Mouse (Mus musculus) hindbrain, embryonic 11.5 days (tissue): ENCODE data around the gene Actr5. TPM values are rescaled to one million over a fixed set of nuclear protein-coding genes. Genes with fewer than 3 reads are reported as not detected.

Source experiments
- ATAC-seq: fragments of 200-750 bp; cut with Nextera tagmentation; 2 replicates; pipeline ENCODE4 v1.8.0; 2017; ENCODE audit warnings: mild to moderate bottlenecking, moderate TSS enrichment, moderate library complexity; ENCODE audit not compliant: low FRiP score
- DNase-seq: peaks from one replicate; pipeline ENCODE4 v3.0.0-alpha.2; 2015; ENCODE audit warnings: low spot score
- H3K27ac ChIP-seq: fragments of 300-500 bp; sonication (generic); 2 replicates; pipeline ENCODE4 v1.5.1; 2014; ENCODE audit warnings: mild to moderate bottlenecking, low read depth, low read length
- H3K27me3 ChIP-seq: fragments of 300-500 bp; sonication (generic); 2 replicates; pipeline ENCODE4 v1.6.1; 2014; ENCODE audit warnings: mild to moderate bottlenecking, low read length, moderate library complexity, mixed read lengths; ENCODE audit not compliant: control insufficient read depth, insufficient read depth
- H3K36me3 ChIP-seq: fragments of 300-500 bp; sonication (generic); 2 replicates; pipeline ENCODE4 v1.6.1; 2014; ENCODE audit warnings: mild to moderate bottlenecking, low read length, moderate library complexity, mixed read lengths; ENCODE audit not compliant: control insufficient read depth, insufficient read depth
- H3K4me1 ChIP-seq: fragments of 300-500 bp; sonication (generic); replicated peaks from 2 replicates; pipeline ENCODE4 v1.6.1; 2014; ENCODE audit warnings: low read length, mixed read lengths; ENCODE audit not compliant: control insufficient read depth, insufficient read depth
- H3K4me2 ChIP-seq: fragments of 300-500 bp; sonication (generic); replicated peaks from 2 replicates; pipeline ENCODE4 v1.6.1; 2014; ENCODE audit warnings: mild to moderate bottlenecking, low read depth, low read length
- H3K4me3 ChIP-seq: fragments of 300-500 bp; sonication (generic); 2 replicates; pipeline ENCODE4 v1.5.1; 2014; ENCODE audit warnings: low read depth, low read length
- H3K9ac ChIP-seq: fragments of 300-500 bp; sonication (generic); 2 replicates; pipeline ENCODE4 v1.6.1; 2014; ENCODE audit warnings: low read depth, low read length
- H3K9me3 ChIP-seq: fragments of 300-500 bp; sonication (generic); 2 replicates; pipeline ENCODE4 v1.6.1; 2016; ENCODE audit warnings: low read length; ENCODE audit not compliant: control insufficient read depth
- WGBS: fragments of 180-500 bp; shearing (Covaris S2); extraction: QIAGEN DNeasy Blood & Tissue Kit; methylation state at CpG from one replicate; pipeline ENCODE4 v1.1.7; 2014; 5-methylcytosine and 5-hydroxymethylcytosine counted together
- polyA plus RNA-seq: library from polyadenylated mRNA; unstranded; fragments of >200 nt; fragmentation: Nextera tagmentation; extraction: Ambion mirVana; gene quantifications from 2 replicates; pipeline ENCODE4 v1.2.1, GENCODE M21; 2014

The Actr5 gene
- polyA plus RNA-seq, 1 experiment from 2014 or later, result 13.7 TPM

DNA sequence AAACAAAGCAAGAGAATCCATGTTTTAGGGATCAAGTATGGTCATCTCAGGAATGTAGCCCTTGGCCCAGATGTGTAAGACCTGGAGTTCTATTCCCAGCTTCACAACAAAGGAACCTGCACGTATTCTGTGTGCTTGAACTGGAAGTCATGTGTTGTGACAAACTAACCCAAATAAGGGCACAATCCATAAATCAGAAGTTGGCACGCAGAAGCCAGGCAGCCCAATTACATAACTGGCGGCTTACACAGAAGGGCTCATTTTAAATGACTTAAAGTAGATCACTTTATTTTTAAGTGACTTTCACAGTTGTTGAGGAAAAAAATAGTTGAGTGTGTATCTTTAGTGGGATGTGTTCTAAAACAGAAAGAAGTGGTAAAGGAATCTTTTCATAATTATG lies 19.1 kb downstream of the Actr5 start:
- H3K4me1 ChIP-seq, result no peaks in the 10 kb centered on the region
- H3K9me3 ChIP-seq, result no peaks in the 10 kb centered on the region
- 0 out of 2 replicates have a peak, but pooled peaks cover 3% of the 10 kb centered on the region for H3K36me3 ChIP-seq
- ATAC-seq (no peak), DNase-seq (no peak)
- H3K27me3 ChIP-seq, result no peaks in the 10 kb centered on the region
- no peak overlapping the region for H3K4me3 ChIP-seq
- H3K9ac ChIP-seq, result no peak overlapping the region
- no peak overlapping the region for H3K4me2 ChIP-seq
- 95% methylated on average over 3 of the region's 3 CpGs for WGBS
- H3K27ac ChIP-seq, result no peak overlapping the region

DNA sequence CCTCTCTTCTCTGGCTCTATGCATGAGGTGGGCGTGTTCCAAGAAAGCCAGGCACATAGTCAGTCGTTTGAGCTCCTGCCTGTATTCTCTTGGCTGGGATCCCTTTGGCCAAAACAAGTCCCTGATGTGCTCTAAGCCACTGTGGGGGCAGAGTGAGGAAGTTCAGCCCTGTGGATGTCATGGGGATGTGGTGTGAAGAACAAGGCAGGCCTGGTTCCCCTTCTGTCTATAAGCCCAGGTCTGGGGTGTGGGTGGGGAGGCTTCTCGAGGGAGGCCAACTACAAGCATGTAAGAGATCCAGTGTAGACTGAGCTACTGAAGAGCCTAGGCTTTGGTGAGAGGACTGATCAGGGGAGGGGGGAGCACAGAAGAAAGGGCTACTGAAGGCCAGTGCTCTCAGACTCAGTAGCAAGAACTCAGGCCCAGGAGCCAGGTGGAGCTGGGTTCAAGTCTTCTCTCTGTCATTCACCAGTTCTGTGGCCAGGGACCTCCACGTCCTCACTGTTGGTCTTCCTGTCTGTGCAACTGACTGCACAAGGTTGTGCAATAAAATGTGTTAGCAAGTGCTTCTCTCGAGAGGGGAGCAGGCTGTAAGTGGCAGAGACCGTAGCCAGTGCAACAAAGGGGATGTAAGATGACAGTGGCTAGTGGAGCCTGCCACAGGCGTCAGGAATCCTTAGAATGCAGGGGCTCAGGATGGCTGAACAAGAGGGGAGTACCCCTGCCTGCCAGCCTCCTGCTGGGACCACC lies 26.6 kb downstream of the Actr5 start:
- Histone ChIP-seq H3K9me3 (no peaks in the 10 kb centered on the region), H3K9ac (no peak overlapping the region), H3K4me1 (no peaks in the 10 kb centered on the region; the same call in 1 of the 2 replicates), H3K4me3 (no peak overlapping the region), H3K36me3 (no peaks in the 10 kb centered on the region), H3K4me2 (no peak overlapping the region), H3K27me3 (no peaks in the 10 kb centered on the region), H3K27ac (no peak overlapping the region)
- DNase-seq (no peak), ATAC-seq (no peak)
- 63% methylated on average over 7 of the region's 7 CpGs for WGBS

DNA sequence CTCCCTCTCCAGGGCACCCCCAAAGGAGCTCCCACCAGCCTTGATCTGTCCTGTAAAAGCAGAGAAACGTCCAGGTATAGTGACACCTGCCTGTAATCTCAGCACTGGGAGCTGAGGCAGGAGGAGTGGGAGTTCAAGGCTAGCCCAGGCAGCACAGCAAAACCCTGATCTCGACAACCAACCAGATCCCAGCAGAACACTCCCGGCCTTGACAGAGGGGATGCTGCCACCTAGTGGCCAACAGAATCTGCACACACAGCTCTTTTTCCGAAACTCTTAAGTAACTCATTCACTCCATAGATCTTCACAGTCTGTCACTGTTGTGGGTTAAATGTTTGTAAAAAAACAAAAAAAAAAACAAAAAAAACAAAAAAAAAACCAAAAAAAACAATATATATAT lies 28.3 kb downstream of the Actr5 start:
- Histone ChIP-seq H3K36me3 (no peaks in the 10 kb centered on the region), H3K9me3 (no peaks in the 10 kb centered on the region), H3K27ac (no peak overlapping the region), H3K4me1 (no peaks in the 10 kb centered on the region; the same call in 1 of the 2 replicates), H3K27me3 (no peaks in the 10 kb centered on the region), H3K9ac (no peak overlapping the region), H3K4me2 (no peak overlapping the region), H3K4me3 (no peak overlapping the region)
- ATAC-seq, result no peak
- 6% methylated on average over 4 of the region's 4 CpGs for WGBS
- peak; percentile 86 for DNase-seq

DNA sequence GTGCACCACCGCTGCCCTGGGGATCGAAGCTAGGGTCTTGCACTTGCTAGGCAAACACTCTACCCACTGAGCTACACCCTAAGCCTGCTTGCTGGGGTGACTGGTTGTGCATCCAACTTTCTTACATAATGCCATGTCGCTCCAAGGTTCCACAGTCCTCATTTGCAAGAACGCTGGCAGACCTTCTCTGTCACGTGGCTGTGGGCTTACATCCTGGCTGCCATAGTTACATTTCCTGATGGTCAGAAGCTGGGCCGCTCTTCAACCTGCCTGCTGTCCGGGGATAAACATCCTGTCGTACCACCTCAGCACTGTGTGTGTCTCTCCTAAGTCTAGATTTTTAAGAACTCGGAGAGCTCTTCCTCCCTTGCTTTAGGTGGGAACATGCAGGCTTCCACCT lies 30.0 kb downstream of the Actr5 start:
- Histone ChIP-seq H3K27me3 (no peaks in the 10 kb centered on the region), H3K4me1 (no peaks in the 10 kb centered on the region; the same call in 1 of the 2 replicates), H3K27ac (no peak overlapping the region), H3K9ac (no peak overlapping the region), H3K4me3 (no peak overlapping the region), H3K36me3 (no peaks in the 10 kb centered on the region), H3K4me2 (no peak overlapping the region), H3K9me3 (no peaks in the 10 kb centered on the region)
- ATAC-seq (no peak), DNase-seq (no peak)
- 88% methylated on average over 9 of the region's 9 CpGs for WGBS

DNA sequence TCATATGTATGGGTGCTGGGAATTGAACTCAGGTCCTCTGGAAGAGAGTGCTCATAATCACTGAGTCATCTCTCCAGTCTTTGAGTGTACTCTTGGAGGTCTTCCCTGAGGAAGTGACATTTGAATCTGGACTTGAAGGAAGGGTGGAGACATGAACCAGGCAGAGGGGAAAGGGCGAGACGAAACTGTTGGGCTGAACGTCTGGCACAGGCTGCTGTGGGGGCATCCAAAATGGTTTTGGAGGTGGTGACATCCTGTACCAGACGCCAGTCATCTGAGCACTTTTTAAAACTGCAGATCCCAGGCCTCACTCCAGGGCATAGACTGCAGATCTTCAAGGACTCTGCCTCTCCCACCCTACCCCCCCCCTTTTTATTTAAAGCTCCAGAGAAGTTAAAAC lies 31.1 kb downstream of the Actr5 start:
- Histone ChIP-seq H3K9ac (no peak overlapping the region), H3K4me1 (no peaks in the 10 kb centered on the region; the same call in 1 of the 2 replicates), H3K27ac (no peak overlapping the region), H3K9me3 (no peaks in the 10 kb centered on the region), H3K27me3 (no peaks in the 10 kb centered on the region), H3K4me3 (no peak overlapping the region), H3K4me2 (no peak overlapping the region), H3K36me3 (no peaks in the 10 kb centered on the region)
- DNase-seq, result no peak
- 82% methylated on average over 4 of the region's 4 CpGs for WGBS
- no peak for ATAC-seq

DNA sequence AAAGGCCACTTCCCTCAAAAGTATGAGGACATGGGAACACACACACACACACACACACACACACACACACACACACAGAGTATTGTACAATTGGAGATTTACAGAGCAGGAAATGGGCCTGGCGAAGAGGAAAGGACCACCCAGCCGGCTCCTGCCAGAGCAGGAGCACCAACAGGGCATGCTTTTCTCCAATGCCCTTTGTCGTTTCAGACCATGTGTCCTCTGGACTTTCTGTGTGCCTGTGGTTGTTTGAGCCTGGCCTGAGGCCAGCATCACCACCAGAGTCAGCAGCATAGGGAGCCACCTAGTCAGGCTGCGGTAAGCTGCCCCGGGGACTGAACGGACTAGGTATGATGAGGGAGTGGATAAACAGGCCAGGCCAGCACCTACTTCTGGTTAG lies 34.1 kb downstream of the Actr5 start:
- ATAC-seq (no peak), DNase-seq (no peak)
- H3K4me3 ChIP-seq, result no peak overlapping the region
- H3K27ac ChIP-seq, result no peak overlapping the region
- no peaks in the 10 kb centered on the region for H3K36me3 ChIP-seq
- no peaks in the 10 kb centered on the region for H3K27me3 ChIP-seq
- H3K4me1 ChIP-seq, result no peaks in the 10 kb centered on the region
- no peak overlapping the region for H3K4me2 ChIP-seq
- H3K9me3 ChIP-seq, result no peaks in the 10 kb centered on the region
- H3K9ac ChIP-seq, result no peak overlapping the region
- WGBS, result 56% methylated on average over 6 of the region's 6 CpGs

DNA sequence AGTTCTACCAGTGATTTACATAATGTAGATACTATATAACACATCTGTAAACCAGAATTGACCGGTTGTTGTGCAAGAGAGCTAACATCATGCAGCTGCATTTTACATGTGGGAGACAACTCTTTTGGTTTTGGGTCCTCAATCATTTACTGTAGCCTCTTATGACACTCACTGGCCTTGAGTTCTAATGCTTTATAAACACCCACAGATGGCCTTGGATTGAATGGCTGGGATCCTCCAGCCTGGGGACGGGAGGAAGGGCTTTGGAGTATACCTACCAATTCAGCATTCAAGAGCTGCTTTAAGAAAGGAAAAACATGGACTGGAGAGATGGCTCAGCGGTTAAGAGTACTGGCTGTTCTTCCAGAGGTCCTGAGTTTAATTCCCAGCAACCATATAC lies 34.7 kb downstream of the Actr5 start:
- Histone ChIP-seq H3K4me1 (no peaks in the 10 kb centered on the region), H3K27ac (no peak overlapping the region), H3K27me3 (no peaks in the 10 kb centered on the region), H3K9me3 (no peaks in the 10 kb centered on the region), H3K9ac (no peak overlapping the region), H3K36me3 (no peaks in the 10 kb centered on the region), H3K4me2 (no peak overlapping the region), H3K4me3 (no peak overlapping the region)
- DNase-seq (no peak), ATAC-seq (no peak)
- 78% methylated on average over 3 of the region's 3 CpGs for WGBS

DNA sequence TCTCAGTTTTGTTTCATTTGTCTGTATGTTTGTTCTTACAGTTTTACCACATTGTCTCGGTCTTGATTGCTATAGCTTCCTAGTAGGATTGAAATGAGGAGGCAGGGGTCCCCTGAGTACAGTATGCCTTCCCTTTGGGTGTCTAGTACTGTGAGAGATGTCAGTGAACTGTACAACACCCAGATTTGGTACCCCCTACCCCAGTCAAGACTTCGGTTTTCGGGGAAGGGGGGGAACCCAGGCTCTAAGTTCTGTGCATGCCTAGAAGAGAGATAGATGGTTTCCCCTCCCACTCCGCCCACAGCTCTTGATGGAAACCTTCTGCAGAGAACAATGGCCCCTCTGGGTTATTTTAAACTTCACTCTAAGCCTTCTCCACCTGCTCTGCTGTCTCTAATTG lies 40.4 kb downstream of the Actr5 start, which contains the start of gene Ppp1r16b:
TSS of gene Ppp1r16b (plus strand) at position 301 of the 400 bp plus-strand sequence.
- no peak within 1 kb of the TSS for H3K4me2 ChIP-seq
- H3K4me1 ChIP-seq, result peaks cover 8% of the 10 kb centered on the region
- H3K36me3 ChIP-seq, result no peaks in the 10 kb centered on the region
- WGBS, result 82% methylated on average over 4 of the region's 4 CpGs
- ATAC-seq (no peak), DNase-seq (no peak)
- no peak within 1 kb of the TSS for H3K9ac ChIP-seq
- no peak within 1 kb of the TSS for H3K4me3 ChIP-seq
- peaks cover 12% of the 10 kb centered on the region for H3K27me3 ChIP-seq
- H3K27ac ChIP-seq, result no peak within 1 kb of the TSS
- no peaks in the 10 kb centered on the region for H3K9me3 ChIP-seq
